Mouse (Mus musculus) Patski (cell line): ENCODE results near the gene Pip4k2c. TPM values are rescaled to one million over a fixed set of nuclear protein-coding genes. Genes with fewer than 3 reads are reported as not detected.
A peak's percentile ranks its signal among the peaks of the same experiment; 100 is the strongest.

ENCODE experiments used
- ATAC-seq: fragments of 100-300 bp; one replicate; pipeline ENCODE4 v1.8.0; 2021
- CTCF ChIA-PET: fragments of 350-600 bp; sonication (Branson Sonifier 250); formaldehyde crosslinking; loops from one replicate; lab custom pipeline; 2022; ENCODE audit warnings: inconsistent platforms; lab: Charles Lee
- POLR2A ChIA-PET: fragments of 350-600 bp; sonication (Branson Sonifier 250); formaldehyde crosslinking; loops from one replicate; lab custom pipeline; 2022; ENCODE audit warnings: antibody characterized with exemption, inconsistent platforms; lab: Charles Lee
- DNase-seq: peaks from one replicate; pipeline ENCODE4 v3.0.0-alpha.2; 2011; ENCODE audit warnings: low read depth, low spot score
- H3K27me3 ChIP-seq: fragments of 371-371 bp; one replicate; pipeline ENCODE4 v1.5.1; 2021
- CTCF ChIP-seq: fragments of 100-300 bp; IDR thresholded peaks from one replicate; pipeline ENCODE4 v1.5.1; 2021
- in situ Hi-C: fragments of 300-500 bp; cut with MboI; formaldehyde crosslinking; loops from 3 replicates; pipeline ENCODE4 v1.11.1; 2018; ENCODE audit warnings: low pct_unique_long_range_greater_than_20kb, mixed read lengths
- polyA plus RNA-seq: library from polyadenylated mRNA; unstranded; gene quantifications from one replicate; pipeline ENCODE4 v1.2.3, GENCODE M21; 2021

Gene Pip4k2c
- polyA plus RNA-seq, 1 experiment from 2014 or later, result 76.8 TPM

- ChIA-PET POLR2A (interaction anchor here (1.3 to 2.6 kb wide), 2 partner anchors 12 to 20 kb away, joined by 4 to 5 read pairs; no protein-coding TSS in a partner anchor), CTCF (interaction anchor here (1.0 to 1.5 kb wide), 2 partner anchors 15 to 20 kb away, joined by 3 to 4 read pairs; no protein-coding TSS in a partner anchor)
- DNase-seq, result no peak
- ATAC-seq, result peak; percentile 63
- in situ Hi-C loops, result no loop called here
- no peak for TF ChIP-seq CTCF
- no peaks in the 10 kb centered on the region for H3K27me3 ChIP-seq
Observed at GRCm38 (mm10) chr10:127210961-127211405, 402 bp downstream of the Pip4k2c start.

GRCm38 (mm10) chr10:127209928-127210570, 1.3 kb downstream of the Pip4k2c start:
- ATAC-seq (no peak), DNase-seq (no peak)
- CTCF ChIA-PET, result interaction anchor here (1.0 to 1.9 kb wide), 3 partner anchors 14 to 23 kb away, joined by 3 to 4 read pairs (median 4); no protein-coding TSS in a partner anchor
- TF ChIP-seq CTCF, result no peak
- in situ Hi-C loops, result no loop called here
- H3K27me3 ChIP-seq, result no peaks in the 10 kb centered on the region
- POLR2A ChIA-PET, result interaction anchor here (1.3 to 2.6 kb wide), 2 partner anchors 11 to 21 kb away, joined by 4 to 5 read pairs; no protein-coding TSS in a partner anchor

DNA sequence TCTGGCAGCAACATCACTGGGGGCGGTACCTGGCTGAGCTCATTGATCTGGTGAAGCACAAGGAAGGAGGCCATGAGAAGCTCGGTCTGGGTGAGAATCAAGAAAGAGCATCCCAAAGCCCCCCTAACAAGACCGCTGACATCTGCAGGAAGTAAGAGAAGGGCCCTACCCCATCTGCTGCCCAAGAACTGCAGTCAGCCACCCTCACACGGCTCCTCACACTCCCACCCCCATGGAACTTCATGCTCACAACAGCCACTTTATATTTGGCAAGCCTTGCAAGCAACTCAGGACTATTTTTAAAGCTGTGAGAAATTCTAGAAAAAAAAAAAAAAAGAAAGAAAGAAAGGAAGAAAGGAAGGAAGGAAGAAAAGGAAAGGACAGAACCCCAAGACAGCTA, 2.5 kb downstream of the Pip4k2c start:
- H3K27me3 ChIP-seq, result no peaks in the 10 kb centered on the region
- in situ Hi-C loops, result no loop called here
- DNase-seq (no peak), ATAC-seq (no peak)
- no peak for TF ChIP-seq CTCF
- CTCF ChIA-PET, result interaction anchor here (1.2 to 1.9 kb wide), 3 partner anchors 10 to 85 kb away, joined by 3 to 4 read pairs (median 4); no protein-coding TSS in a partner anchor
- POLR2A ChIA-PET, result no interaction called here

DNA sequence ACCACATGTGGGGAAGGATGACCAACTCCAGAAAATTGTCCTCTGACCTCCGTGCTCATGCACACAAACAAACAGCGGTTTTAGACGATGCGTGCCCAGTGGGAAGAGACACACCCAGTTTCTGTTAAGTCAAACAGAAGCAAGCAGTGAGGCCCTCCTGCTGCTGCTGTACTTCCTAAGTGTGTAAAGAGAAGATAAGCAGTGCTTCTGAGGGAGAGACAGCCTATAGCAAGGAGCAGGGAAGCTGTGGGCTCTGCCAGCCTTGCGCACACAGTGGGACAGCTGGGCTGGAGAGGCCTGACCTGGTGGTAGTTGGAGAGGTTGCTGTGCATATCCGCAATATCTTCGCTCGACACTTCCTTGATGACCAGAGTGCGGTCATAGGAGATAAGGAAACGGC, 6.0 kb downstream of the Pip4k2c start:
- ChIA-PET POLR2A (no interaction called here), CTCF (no interaction called here)
- H3K27me3 ChIP-seq, result no peaks in the 10 kb centered on the region
- no peak for DNase-seq
- in situ Hi-C loops, result no loop called here
- no peak for TF ChIP-seq CTCF
- no peak for ATAC-seq

DNA sequence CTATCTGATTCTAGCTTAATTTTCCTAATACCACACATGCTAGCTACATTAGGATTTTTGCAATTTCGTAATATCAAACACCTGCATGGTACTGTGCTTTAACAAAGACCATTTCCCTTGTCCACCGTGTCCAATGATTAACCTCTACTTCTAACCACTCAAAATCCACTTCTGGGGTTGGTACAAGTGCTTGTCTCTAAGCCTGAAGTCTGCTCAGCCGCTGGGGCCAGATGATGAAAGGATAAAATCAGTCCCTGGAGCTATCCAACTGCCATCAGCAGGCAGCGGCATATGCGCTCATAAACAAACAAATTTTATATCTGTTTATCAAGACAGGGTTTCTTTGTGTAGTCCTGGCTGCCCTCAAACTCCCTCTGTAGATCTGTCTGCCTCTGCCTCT, 6.8 kb downstream of the Pip4k2c start:
- CTCF ChIA-PET, result interaction anchor here (1.0 kb wide), 1 partner anchor 24 kb away, joined by 3 read pairs; no protein-coding TSS in a partner anchor
- no peak for DNase-seq
- POLR2A ChIA-PET, result no interaction called here
- H3K27me3 ChIP-seq, result no peaks in the 10 kb centered on the region
- in situ Hi-C loops, result no loop called here
- no peak for TF ChIP-seq CTCF
- ATAC-seq, result no peak

DNA sequence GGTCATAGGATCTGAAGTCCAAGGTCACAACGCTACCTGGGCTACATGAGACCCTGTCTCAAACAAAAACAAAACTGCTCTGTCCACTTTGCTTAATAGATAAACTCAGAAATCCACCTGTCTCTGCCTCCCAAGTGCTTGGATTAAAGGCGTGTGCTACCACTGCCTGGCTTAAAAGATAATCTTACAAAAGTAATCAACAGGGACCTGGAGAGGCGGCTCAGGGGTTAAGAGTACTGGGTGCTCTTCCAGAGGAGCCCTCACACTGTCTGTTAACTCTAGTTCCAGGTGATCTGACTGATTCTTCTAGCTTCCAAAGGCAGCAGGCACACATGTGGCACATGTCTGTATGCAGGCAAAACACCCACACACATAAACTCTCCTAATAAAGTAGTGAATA, 8.3 kb downstream of the Pip4k2c start:
- in situ Hi-C loops, result no loop called here
- TF ChIP-seq CTCF, result no peak
- ChIA-PET POLR2A (no interaction called here), CTCF (no interaction called here)
- ATAC-seq, result no peak
- H3K27me3 ChIP-seq, result no peaks in the 10 kb centered on the region
- no peak for DNase-seq

DNA sequence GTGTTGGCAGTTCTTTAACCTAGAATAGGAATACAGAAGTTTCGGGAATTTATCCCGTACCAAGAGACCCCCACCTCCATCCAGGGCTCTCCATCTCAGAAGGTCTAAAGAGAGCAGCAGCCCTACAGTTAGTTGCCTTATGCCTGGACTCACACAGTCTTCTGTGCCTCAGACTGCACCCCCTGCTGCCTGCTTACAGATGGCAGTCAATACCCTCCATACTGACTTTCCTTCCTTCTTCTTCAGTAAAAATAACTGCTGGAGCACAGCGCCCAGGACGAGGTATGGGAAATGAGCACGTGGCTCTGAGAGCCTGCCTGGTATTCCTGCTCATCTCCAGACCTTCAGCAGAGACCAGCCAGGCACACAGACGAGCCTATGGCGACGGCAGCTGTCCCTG, 11.1 kb downstream of the Pip4k2c start:
- TF ChIP-seq CTCF, result no peak
- ATAC-seq (no peak), DNase-seq (no peak)
- in situ Hi-C loops, result no loop called here
- ChIA-PET CTCF (no interaction called here), POLR2A (interaction anchor here (1.1 to 2.1 kb wide), 2 partner anchors 10 to 140 kb away, joined by 3 to 4 read pairs; no protein-coding TSS in a partner anchor)
- no peaks in the 10 kb centered on the region for H3K27me3 ChIP-seq

DNA sequence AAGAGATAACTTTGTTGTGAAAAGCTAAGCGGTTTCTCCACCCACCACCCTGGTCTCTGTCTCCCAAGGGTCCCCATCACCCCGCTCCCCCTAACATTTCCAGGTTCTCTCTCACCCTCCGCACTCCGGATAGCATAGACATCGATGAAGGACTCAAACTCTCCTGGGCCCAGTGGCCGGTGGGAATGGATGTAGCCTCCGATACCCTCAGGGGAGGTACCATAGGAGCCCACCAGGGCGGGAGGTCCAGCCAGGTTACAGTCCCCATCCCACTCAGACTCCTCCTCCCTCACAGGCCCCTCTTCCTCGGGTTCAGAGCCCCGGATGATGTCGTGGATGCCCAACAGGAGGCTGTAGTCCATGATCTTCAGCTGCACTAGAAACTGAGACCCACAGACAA, 11.9 kb downstream of the Pip4k2c start:
- CTCF ChIA-PET, result interaction anchor here (1.1 kb wide), 1 partner anchor 9 kb away, joined by 3 read pairs; no protein-coding TSS in a partner anchor
- no peak for ATAC-seq
- POLR2A ChIA-PET, result interaction anchor here (1.1 to 2.1 kb wide), 2 partner anchors 11 to 139 kb away, joined by 3 to 4 read pairs; no protein-coding TSS in a partner anchor

DNA sequence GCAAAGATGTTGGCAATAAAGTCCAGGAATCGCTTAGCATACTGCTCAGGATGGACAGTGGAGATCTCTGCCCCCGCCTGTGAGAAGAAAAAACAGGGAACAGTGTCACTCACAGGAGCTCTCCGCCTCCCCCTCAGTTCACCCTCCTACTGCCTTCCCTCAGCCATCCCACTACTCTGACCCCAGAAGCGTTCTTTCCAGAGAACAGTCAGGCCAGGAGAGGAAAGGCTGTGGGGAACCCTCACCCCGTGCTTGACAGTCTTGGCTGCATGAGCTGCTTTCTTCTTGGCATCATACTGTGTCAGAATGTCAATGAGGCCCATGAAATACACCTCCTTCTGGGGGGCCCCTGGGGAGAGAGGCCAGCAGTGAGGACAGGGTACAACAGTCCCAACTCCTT, 12.3 kb downstream of the Pip4k2c start:
- CTCF ChIA-PET, result interaction anchor here (1.1 to 1.2 kb wide), 2 partner anchors 10 to 21 kb away, joined by 3 read pairs; no protein-coding TSS in a partner anchor

More for the DNA sequence above, 11.9 kb downstream of the Pip4k2c start:
- no peak for TF ChIP-seq CTCF
- H3K27me3 ChIP-seq, result no peaks in the 10 kb centered on the region
- in situ Hi-C loops, result no loop called here
- DNase-seq, result no peak

GRCm38 (mm10) chr10:127198492-127198891, 12.9 kb downstream of the Pip4k2c start:
- no peaks in the 10 kb centered on the region for H3K27me3 ChIP-seq
- in situ Hi-C loops, result no loop called here
- ChIA-PET POLR2A (interaction anchor here (2.1 kb wide), 1 partner anchor 12 kb away, joined by 4 read pairs; no protein-coding TSS in a partner anchor), CTCF (interaction anchor here (1.1 to 1.2 kb wide), 2 partner anchors 10 to 22 kb away, joined by 3 read pairs; no protein-coding TSS in a partner anchor)
- DNase-seq (no peak), ATAC-seq (no peak)
- TF ChIP-seq CTCF, result no peak

More for the DNA sequence above, 12.3 kb downstream of the Pip4k2c start:
- H3K27me3 ChIP-seq, result no peaks in the 10 kb centered on the region
- TF ChIP-seq CTCF, result no peak
- DNase-seq, result no peak
- POLR2A ChIA-PET, result interaction anchor here (2.1 kb wide), 1 partner anchor 11 kb away, joined by 4 read pairs; no protein-coding TSS in a partner anchor
- in situ Hi-C loops, result no loop called here
- ATAC-seq, result no peak
